Mouse (Mus musculus): ENCODE measurements at regions not wholly inside any gene's neighbourhood (a gene's known extent, or its start where the extent isn't known, plus 50 kb on each side); places are given as distances from the start of the nearest gene placed in this dataset.

- ATAC-seq (ENCODE audit: low FRiP score, low read depth) (no peak), DNase-seq (ENCODE audit: low spot score) (no peak)
- WGBS, result 69% methylated on average over 2 of the region's 2 CpGs
- no peak overlapping the region for H3K9ac ChIP-seq (ENCODE audit: low read depth, low read length, severe bottlenecking)
- no peak overlapping the region for H3K27ac ChIP-seq (replicated peaks; ENCODE audit: low read depth, low read length)
- no peak overlapping the region for H3K4me3 ChIP-seq (replicated peaks; ENCODE audit: low read length)
- no peaks in the 10 kb centered on the region for H3K36me3 ChIP-seq (ENCODE audit: control insufficient read depth, insufficient read depth, low read length)
- TF ChIP-seq POLR2A (IDR thresholded peaks at IDR 0.05; ENCODE audit: borderline replicate concordance, extremely low read depth, insufficient read depth, insufficient read length), result no peak
- H3K9me3 ChIP-seq (ENCODE audit: control insufficient read depth, low read length), result no peaks in the 10 kb centered on the region
- no peaks in the 10 kb centered on the region for H3K4me1 ChIP-seq (ENCODE audit: control insufficient read depth, insufficient read depth, low read length)
- H3K27me3 ChIP-seq (ENCODE audit: control insufficient read depth, insufficient read depth, low read length), result no peaks in the 10 kb centered on the region
- H3K4me2 ChIP-seq (replicated peaks; ENCODE audit: low read depth, low read length, severe bottlenecking), result no peak overlapping the region
Observed at GRCm38 (mm10) chr15:31744570-31744969, 142.9 kb downstream of the Fam173b start.

GRCm38 (mm10) chr15:31752632-31753031 is 151.0 kb downstream of the Fam173b start:
- no peaks in the 10 kb centered on the region for H3K27me3 ChIP-seq (ENCODE audit: control insufficient read depth, insufficient read depth, low read length)
- H3K4me1 ChIP-seq (ENCODE audit: control insufficient read depth, insufficient read depth, low read length), result no peaks in the 10 kb centered on the region
- no peak overlapping the region for H3K27ac ChIP-seq (replicated peaks; ENCODE audit: low read depth, low read length)
- H3K9me3 ChIP-seq (ENCODE audit: control insufficient read depth, low read length), result no peaks in the 10 kb centered on the region
- no peaks in the 10 kb centered on the region for H3K36me3 ChIP-seq (ENCODE audit: control insufficient read depth, insufficient read depth, low read length)
- DNase-seq (ENCODE audit: low spot score), result no peak
- H3K4me2 ChIP-seq (replicated peaks; ENCODE audit: low read depth, low read length, severe bottlenecking), result no peak overlapping the region
- no peak for ATAC-seq (ENCODE audit: low FRiP score, low read depth)
- no peak for TF ChIP-seq POLR2A (IDR thresholded peaks at IDR 0.05; ENCODE audit: borderline replicate concordance, extremely low read depth, insufficient read depth, insufficient read length)
- WGBS, result 57% methylated on average over 2 of the region's 2 CpGs
- H3K9ac ChIP-seq (ENCODE audit: low read depth, low read length, severe bottlenecking), result no peak overlapping the region
- H3K4me3 ChIP-seq (replicated peaks; ENCODE audit: low read length), result no peak overlapping the region

- H3K4me3 ChIP-seq (replicated peaks; ENCODE audit: low read length), result no peak overlapping the region
- no peak overlapping the region for H3K27ac ChIP-seq (replicated peaks; ENCODE audit: low read depth, low read length)
- DNase-seq (ENCODE audit: low spot score), result no peak
- no peak overlapping the region for H3K4me2 ChIP-seq (replicated peaks; ENCODE audit: low read depth, low read length, severe bottlenecking)
- ATAC-seq (ENCODE audit: low FRiP score, low read depth), result no peak
- TF ChIP-seq POLR2A (IDR thresholded peaks at IDR 0.05; ENCODE audit: borderline replicate concordance, extremely low read depth, insufficient read depth, insufficient read length), result no peak
- H3K9ac ChIP-seq (ENCODE audit: low read depth, low read length, severe bottlenecking), result no peak overlapping the region
- no peaks in the 10 kb centered on the region for H3K36me3 ChIP-seq (ENCODE audit: control insufficient read depth, insufficient read depth, low read length)
- H3K9me3 ChIP-seq (ENCODE audit: control insufficient read depth, low read length), result no peaks in the 10 kb centered on the region
- 31% methylated on average over 14 of the region's 14 CpGs for WGBS
- H3K27me3 ChIP-seq (ENCODE audit: control insufficient read depth, insufficient read depth, low read length), result no peaks in the 10 kb centered on the region
- H3K4me1 ChIP-seq (ENCODE audit: control insufficient read depth, insufficient read depth, low read length), result no peaks in the 10 kb centered on the region
Observed at GRCm38 (mm10) chr15:31753578-31754281, 152.1 kb downstream of the Fam173b start.

- no peak for ATAC-seq (ENCODE audit: low FRiP score, low read depth)
Observed at GRCm38 (mm10) chr15:31768959-31769844, 167.6 kb downstream of the Fam173b start.

GRCm38 (mm10) chr15:31783081-31783480 is 181.4 kb downstream of the Fam173b start:
- no peak overlapping the region for H3K4me3 ChIP-seq (replicated peaks; ENCODE audit: low read length)
- H3K4me1 ChIP-seq (ENCODE audit: control insufficient read depth, insufficient read depth, low read length), result no peaks in the 10 kb centered on the region
- no peak overlapping the region for H3K4me2 ChIP-seq (replicated peaks; ENCODE audit: low read depth, low read length, severe bottlenecking)
- no peaks in the 10 kb centered on the region for H3K36me3 ChIP-seq (ENCODE audit: control insufficient read depth, insufficient read depth, low read length)
- WGBS, result 84% methylated on average over 2 of the region's 2 CpGs
- H3K9ac ChIP-seq (ENCODE audit: low read depth, low read length, severe bottlenecking), result no peak overlapping the region
- H3K27ac ChIP-seq (replicated peaks; ENCODE audit: low read depth, low read length), result no peak overlapping the region
- no peaks in the 10 kb centered on the region for H3K27me3 ChIP-seq (ENCODE audit: control insufficient read depth, insufficient read depth, low read length)
- no peak for ATAC-seq (ENCODE audit: low FRiP score, low read depth)
- H3K9me3 ChIP-seq (ENCODE audit: control insufficient read depth, low read length), result no peaks in the 10 kb centered on the region
- no peak for TF ChIP-seq POLR2A (IDR thresholded peaks at IDR 0.05; ENCODE audit: borderline replicate concordance, extremely low read depth, insufficient read depth, insufficient read length)
- no peak for DNase-seq (ENCODE audit: low spot score)

More at GRCm38 (mm10) chr15:31768959-31769844, 167.6 kb downstream of the Fam173b start:
- H3K4me2 ChIP-seq (replicated peaks; ENCODE audit: low read depth, low read length, severe bottlenecking), result no peak overlapping the region
- no peak overlapping the region for H3K27ac ChIP-seq (replicated peaks; ENCODE audit: low read depth, low read length)
- H3K36me3 ChIP-seq (ENCODE audit: control insufficient read depth, insufficient read depth, low read length), result no peaks in the 10 kb centered on the region
- H3K9me3 ChIP-seq (ENCODE audit: control insufficient read depth, low read length), result no peaks in the 10 kb centered on the region
- H3K9ac ChIP-seq (ENCODE audit: low read depth, low read length, severe bottlenecking), result no peak overlapping the region
- H3K4me3 ChIP-seq (replicated peaks; ENCODE audit: low read length), result no peak overlapping the region
- TF ChIP-seq POLR2A (IDR thresholded peaks at IDR 0.05; ENCODE audit: borderline replicate concordance, extremely low read depth, insufficient read depth, insufficient read length), result no peak
- no peak for DNase-seq (ENCODE audit: low spot score)
- no peaks in the 10 kb centered on the region for H3K4me1 ChIP-seq (ENCODE audit: control insufficient read depth, insufficient read depth, low read length)
- WGBS, result 79% methylated on average over 12 of the region's 12 CpGs
- no peaks in the 10 kb centered on the region for H3K27me3 ChIP-seq (ENCODE audit: control insufficient read depth, insufficient read depth, low read length)
